Mouse (Mus musculus): ENCODE results near the gene Morn1.

The Morn1 gene

DNA sequence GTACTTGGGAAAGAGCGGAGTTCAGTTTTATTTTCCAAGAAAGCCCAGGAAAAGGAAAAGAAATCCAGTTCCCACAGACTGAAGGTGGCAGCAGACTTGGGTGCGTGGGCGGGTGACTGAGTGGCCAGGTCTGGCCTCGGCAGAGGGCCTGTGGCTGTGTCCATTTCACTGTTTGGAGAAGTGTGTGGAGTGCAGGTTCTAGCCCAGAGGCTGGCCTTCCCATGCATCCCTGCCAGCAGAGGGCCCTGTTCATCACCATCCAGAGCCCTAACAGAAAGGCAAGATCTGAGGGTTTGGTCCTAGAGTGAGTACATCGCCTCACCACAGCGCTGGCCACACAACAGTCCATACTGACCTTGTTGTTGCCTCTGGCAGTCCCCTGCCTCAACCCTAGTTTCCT lies 17.2 kb upstream of the Morn1 start:
- CTCF ChIA-PET = interaction anchor here in 1 of 4 experiments (4.2 kb wide), 1 partner anchor 181 kb away, joined by 38 read pairs; the partner anchor contains the start of gene Faap20
- POLR2A ChIA-PET = no interaction called here

DNA sequence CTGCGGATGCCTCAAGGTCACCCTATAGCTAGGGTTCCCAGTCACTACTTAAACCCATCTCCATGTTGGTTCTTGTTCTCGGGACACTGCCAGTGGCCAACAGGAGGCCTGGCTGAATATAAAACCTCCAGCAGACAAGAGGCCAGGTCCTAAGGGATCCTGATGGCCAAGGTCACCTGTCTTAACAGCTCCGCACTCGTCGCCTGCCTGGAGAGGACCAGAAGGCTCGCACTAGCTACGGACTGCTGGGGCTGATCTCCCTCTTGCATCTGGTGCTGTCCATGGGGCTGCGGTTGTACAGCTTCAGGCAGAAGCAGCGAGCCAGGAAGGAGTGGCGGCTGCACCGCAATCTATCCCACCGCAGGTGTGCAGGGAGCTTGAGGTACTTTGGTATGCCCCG lies 16.2 kb upstream of the Morn1 start:
- ChIA-PET CTCF (interaction anchor here in 1 of 4 experiments (0.8 to 1.2 kb wide), 2 partner anchors 24 to 179 kb away, joined by 4 to 5 read pairs; no protein-coding TSS in a partner anchor), POLR2A (interaction anchor here in 2 of 4 experiments (0.6 to 1.4 kb wide), 9 partner anchors 9 to 1250 kb away, joined by 3 to 7 read pairs (median 3); partner anchors contain the start of genes Morn1 (in 2 of the 2) and Rer1 (in 2 of the 2))

DNA sequence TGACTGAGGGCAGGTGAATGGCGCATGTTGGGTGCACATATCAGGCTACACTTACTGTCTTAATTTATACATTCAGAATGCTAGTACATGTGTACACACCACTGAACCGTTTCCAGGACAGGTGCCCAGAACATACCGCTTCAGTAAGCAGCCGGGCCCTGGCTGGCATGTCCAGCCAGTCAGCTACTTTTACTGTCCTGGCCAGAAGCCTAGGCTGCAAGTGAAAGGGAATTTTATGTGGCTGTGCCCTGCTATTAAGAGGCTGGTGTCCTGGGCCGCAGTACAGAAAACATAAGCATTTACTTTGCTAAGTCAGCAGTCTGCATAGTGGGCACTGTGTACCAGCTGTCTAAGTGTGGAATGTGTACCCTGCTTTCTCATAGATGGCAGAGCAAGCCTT lies 15.5 kb upstream of the Morn1 start:
- ChIA-PET POLR2A (interaction anchor here in 2 of 4 experiments (1.1 to 1.4 kb wide), 5 partner anchors 8 to 178 kb away, joined by 3 to 7 read pairs (median 3); partner anchors contain the start of gene Faap20 (in 1 of the 2)), CTCF (interaction anchor here in 3 of 4 experiments (0.6 to 1.2 kb wide), 4 partner anchors 15 to 118 kb away, joined by 3 to 4 read pairs (median 4); partner anchors contain the start of genes Morn1 (in 1 of the 3) and Rer1 (in 1 of the 3))

DNA sequence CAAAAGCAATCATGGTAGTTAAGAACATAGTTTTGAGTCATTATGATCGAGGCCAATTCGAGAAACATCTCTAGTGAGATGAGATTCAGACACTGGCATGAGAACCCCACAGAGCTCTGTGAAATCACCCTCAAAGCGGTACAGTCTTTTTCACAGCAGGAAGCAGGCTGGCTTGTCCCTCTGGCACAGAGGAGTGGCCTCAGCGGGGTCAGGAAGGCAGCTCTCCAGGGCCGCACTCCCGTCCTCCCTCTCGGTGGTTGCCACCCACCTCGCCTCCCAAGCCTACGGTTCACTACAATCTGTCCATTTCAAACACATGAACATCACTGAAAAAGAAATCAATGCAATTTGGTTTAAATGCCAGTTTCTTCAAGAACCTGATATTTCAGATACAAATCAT lies 12.0 kb upstream of the Morn1 start:
- CTCF ChIA-PET = interaction anchor here (0.6 to 3.3 kb wide), 19 partner anchors 8 to 247 kb away, joined by 3 to 20 read pairs (median 5); partner anchors contain the start of genes Faap20 (in 3 of the 4), Morn1 (in 2 of the 4), Pex10 (in 2 of the 4) and Rer1 (in 2 of the 4)

DNA sequence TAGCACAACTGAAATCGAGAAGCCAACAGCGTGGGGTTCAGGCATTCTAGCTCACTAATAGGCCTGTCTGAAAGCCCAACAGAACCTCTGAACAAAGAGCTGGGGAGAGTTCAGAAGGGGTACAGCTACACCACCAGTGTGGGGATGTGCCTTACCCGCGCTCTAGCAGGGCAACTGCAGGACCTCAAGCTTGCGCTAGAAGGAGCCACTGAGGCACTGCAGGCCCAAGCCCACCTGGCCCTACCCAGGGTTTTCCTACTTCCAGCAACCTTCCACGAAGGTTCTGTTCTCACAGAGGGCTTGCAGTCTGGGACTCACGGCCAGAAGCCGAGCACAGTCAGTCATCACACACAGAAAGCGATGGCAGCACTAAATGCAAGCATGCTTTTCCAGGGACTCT lies 11.2 kb upstream of the Morn1 start:
- ChIA-PET CTCF (interaction anchor here (0.5 to 3.3 kb wide), 27 partner anchors 9 to 247 kb away, joined by 3 to 20 read pairs (median 4); partner anchors contain the start of genes Faap20 (in 4 of the 4), Morn1 (in 2 of the 4), Pex10 (in 2 of the 4) and Rer1 (in 2 of the 4)), POLR2A (interaction anchor here in 3 of 4 experiments (0.5 to 2.0 kb wide), 17 partner anchors 8 to 211 kb away, joined by 3 to 12 read pairs (median 4); partner anchors contain the start of genes Pex10 (in 3 of the 3), Faap20 (in 2 of the 3), Morn1 (in 2 of the 3) and Rer1 (in 2 of the 3))

More for the DNA sequence above, 12.0 kb upstream of the Morn1 start:
- POLR2A ChIA-PET = interaction anchor here in 3 of 4 experiments (0.7 to 1.8 kb wide), 12 partner anchors 8 to 210 kb away, joined by 3 to 12 read pairs (median 4); partner anchors contain the start of genes Pex10 (in 3 of the 3), Morn1 (in 2 of the 3) and Rer1 (in 2 of the 3)

DNA sequence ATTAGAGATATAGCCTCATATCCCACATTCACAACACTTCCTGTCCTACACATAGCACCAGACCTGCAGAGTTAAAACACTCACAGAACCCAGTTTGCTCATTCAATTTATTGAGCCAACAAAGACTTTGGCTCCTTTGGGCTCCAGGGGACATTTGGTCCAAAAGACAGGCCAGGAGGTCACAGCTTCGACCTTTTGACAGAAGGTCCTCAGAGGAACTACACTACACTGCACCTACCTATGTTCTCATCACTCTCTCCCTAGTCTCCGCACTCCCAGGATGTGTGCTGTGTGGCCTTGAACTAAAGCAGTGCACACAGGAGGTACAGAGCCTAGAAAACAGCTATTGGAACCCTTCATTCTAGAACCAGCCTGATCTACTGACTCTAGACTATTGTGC lies 10.6 kb upstream of the Morn1 start:
- CTCF ChIA-PET = interaction anchor here (0.9 to 3.3 kb wide), 17 partner anchors 10 to 214 kb away, joined by 3 to 20 read pairs (median 5); partner anchors contain the start of genes Faap20 (in 2 of the 4), Pex10 (in 2 of the 4), Morn1 (in 1 of the 4) and Rer1 (in 1 of the 4)
- POLR2A ChIA-PET = interaction anchor here in 3 of 4 experiments (0.5 to 2.0 kb wide), 11 partner anchors 9 to 174 kb away, joined by 3 to 9 read pairs (median 4); partner anchors contain the start of genes Faap20 (in 2 of the 3), Morn1 (in 2 of the 3), Rer1 (in 2 of the 3) and Pex10 (in 1 of the 3)

DNA sequence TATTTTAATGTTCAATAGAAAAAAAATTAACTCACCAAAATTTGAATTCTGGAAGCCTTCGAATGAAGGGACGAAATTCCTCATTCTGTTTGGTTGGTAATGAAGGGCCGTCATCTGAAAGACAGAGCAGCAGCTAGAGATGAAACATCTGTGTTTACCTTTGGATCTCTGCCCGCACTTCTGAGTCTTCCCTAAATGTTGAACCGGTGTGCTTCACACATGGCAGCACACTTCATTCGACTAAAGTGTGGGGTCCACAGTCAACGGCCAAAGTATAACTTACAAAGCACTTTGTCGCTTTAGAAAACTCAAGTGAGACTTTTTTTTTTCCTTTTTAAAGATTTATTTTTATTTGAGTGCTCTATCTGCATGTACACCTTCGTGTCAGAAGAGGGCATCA lies 9.7 kb upstream of the Morn1 start:
- CTCF ChIA-PET = interaction anchor here in 2 of 4 experiments (1.7 to 3.3 kb wide), 2 partner anchors 18 to 173 kb away, joined by 5 to 19 read pairs; partner anchors contain the start of gene Faap20 (in 1 of the 2)
- POLR2A ChIA-PET = interaction anchor here in 2 of 4 experiments (0.7 to 2.0 kb wide), 2 partner anchors 173 kb away, joined by 3 to 5 read pairs; partner anchors contain the start of gene Faap20 (in 1 of the 2)

DNA sequence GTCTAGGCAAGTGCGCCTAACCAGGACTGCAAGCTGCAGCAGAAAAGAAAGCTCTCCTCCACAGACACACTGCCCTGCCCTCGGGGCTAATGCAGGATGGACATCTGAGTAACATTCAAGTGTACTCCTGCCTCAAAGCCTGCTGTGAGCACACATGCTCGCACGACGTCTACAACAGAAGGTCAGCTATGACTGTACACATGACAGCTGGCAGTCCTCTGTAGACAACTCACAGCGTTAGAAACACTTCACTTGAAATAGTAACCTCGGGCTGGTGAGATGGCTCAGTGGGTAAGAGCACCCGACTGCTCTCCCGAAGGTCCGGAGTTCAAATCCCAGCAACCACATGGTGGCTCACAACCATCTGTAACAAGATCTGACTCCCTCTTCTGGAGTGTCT lies 7.6 kb upstream of the Morn1 start:
- ChIA-PET POLR2A (interaction anchor here in 3 of 4 experiments (0.8 to 1.9 kb wide), 6 partner anchors 9 to 242 kb away, joined by 3 to 6 read pairs (median 3); partner anchors contain the start of genes Pex10 (in 1 of the 3) and Ski (in 1 of the 3)), CTCF (interaction anchor here in 2 of 4 experiments (0.6 to 3.1 kb wide), 3 partner anchors 12 to 178 kb away, joined by 4 to 14 read pairs (median 6); partner anchors contain the start of genes Faap20 (in 1 of the 2) and Pex10 (in 1 of the 2))

DNA sequence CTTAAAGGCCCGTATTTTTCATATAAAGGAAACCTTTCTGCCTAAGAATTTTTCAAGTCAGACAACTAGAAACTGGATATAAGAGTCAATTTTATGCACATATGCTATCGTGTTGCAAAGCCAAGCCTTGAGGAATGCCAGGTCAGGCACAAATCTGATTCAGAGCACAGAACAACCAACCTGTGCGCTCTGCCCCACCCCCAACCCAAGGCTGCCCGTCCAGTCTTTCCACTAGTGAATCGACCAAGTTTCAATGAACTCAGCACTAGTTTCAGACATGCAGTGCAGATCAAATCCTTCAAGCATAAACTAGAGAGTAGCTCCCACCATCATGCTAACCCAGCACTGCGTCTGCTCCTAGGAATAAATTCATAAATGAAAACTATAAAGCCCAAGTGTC lies 6.7 kb upstream of the Morn1 start:
- ChIA-PET CTCF (interaction anchor here in 1 of 4 experiments (3.1 kb wide), 1 partner anchor 170 kb away, joined by 14 read pairs; the partner anchor contains the start of gene Faap20), POLR2A (interaction anchor here in 2 of 4 experiments (0.6 to 1.9 kb wide), 5 partner anchors 10 to 240 kb away, joined by 3 to 6 read pairs (median 4); partner anchors contain the start of genes Pex10 (in 2 of the 2) and Ski (in 1 of the 2))

DNA sequence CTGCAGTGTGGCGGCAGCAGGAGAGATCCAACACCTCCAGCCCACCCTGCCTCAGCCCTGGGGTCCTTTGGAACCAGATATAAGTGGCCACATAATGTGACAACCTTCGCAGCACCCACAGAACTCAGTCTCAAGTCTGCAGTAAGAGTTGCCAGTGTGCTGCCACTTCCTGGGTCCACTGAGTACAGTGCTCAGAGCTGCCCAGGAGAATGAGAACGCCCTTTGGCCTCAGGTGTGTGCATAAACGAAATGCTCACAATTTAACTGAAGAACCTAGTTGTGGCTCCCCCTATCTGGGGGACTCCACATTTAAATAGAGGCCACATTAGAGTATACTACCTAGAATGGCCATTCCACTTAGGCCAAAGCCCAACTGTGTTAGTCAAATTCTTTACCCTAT lies 2.8 kb upstream of the Morn1 start:
- CTCF ChIA-PET = no interaction called here
- POLR2A ChIA-PET = interaction anchor here in 1 of 4 experiments (0.6 to 1.5 kb wide), 2 partner anchors 11 to 17 kb away, joined by 3 read pairs; partner anchors contain the start of gene Pex10

DNA sequence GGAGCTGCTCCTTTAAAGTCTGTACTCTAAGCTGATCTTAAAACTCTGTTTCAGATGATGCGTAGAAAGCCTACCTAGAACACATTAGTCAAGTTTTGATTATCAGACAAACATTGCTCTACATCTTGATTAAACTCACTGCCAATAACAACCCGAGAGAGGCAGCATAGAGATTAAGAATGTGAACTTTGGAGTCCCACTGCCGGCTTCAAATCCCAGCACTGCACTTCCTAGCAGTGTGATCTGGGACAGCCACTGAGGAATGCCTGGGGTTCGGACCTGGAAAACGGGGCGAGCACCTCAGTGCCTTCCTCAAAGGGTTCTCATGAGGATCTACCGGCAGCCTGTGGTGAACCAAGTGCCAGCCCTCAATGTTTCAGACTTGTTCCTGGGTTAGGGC lies 2.0 kb upstream of the Morn1 start:
- ChIA-PET POLR2A (interaction anchor here in 1 of 4 experiments (0.6 kb wide), 1 partner anchor 18 kb away, joined by 3 read pairs; the partner anchor contains the start of gene Pex10), CTCF (interaction anchor here in 1 of 4 experiments (0.7 kb wide), 1 partner anchor 313 kb away, joined by 4 read pairs; no protein-coding TSS in a partner anchor)

DNA sequence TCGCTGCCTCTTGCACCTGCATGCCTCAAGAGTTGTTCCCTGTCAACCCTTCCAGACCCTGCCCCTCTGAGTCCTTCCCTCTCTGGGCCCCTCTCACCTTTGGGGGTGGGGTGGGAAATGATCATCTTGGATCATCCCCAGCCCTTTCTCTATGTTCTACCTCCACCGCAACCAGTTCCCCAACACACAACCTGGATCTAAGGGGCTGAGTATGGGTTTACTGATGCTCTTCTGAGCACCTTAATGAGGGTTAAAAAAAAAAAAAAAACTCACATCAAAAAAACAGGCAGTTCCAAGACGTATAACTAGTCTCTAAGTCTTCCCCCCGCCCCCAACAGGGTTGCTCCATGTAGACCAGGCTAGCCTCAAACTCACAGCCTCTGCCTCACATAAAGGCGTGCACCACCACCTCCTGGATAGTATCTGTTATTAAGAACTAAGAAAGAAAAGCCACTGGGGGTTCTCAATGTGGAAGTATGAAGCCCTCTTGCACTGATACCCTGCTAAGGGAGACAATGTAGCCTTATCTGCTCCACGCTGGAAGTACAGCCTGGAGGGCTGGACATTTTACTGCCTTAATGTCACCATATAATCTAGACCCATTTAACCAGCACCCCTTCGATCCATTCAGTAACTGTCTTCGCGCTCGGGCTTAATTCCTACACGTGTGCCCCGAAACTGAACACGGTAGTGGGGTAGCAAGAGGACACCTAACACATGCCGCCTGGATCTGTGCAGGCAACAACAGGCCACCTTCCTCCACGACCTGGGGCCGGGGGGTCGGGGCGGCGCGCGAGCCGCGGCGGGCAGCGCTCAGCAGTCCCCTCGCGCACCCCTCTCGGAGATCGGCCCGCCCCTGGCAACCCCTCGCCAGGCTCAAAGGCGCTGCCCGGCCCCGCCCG lies 920 bp upstream of the Morn1 start:
- ChIA-PET POLR2A (interaction anchor here (0.6 to 3.5 kb wide), 38 partner anchors 9 to 925 kb away, joined by 3 to 17 read pairs (median 4); partner anchors contain the start of genes Faap20 (in 3 of the 4), Pex10 (in 3 of the 4), Fam213b (in 1 of the 4) and Mib2 (in 1 of the 4)), CTCF (interaction anchor here in 3 of 4 experiments (0.9 to 2.1 kb wide), 19 partner anchors 9 to 248 kb away, joined by 3 to 16 read pairs (median 6); partner anchors contain the start of genes Faap20 (in 3 of the 3), Pex10 (in 2 of the 3) and Ttc34 (in 1 of the 3))

DNA sequence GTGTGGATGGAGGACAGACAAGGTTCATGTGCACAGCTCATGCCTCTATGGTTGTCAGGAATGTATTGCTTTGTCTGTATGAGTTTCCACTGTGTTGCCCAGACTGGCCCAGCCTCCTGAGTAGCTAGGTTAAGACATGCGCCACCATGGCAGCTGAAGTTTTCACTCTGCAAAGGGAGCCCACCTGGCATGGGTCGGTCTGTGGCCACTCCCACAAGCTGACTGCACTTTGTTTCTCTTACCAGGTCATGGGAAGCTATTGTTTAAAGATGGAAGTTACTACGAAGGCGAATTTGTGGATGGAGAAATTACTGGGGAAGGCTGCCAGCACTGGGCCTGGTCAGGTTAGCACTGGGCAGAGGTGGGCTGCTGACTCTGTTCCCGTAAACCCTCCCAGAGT lies 2.9 kb downstream of the Morn1 start:
- CTCF ChIA-PET = interaction anchor here in 2 of 4 experiments (1.0 to 1.1 kb wide), 2 partner anchors 160 kb away, joined by 3 read pairs; no protein-coding TSS in a partner anchor
- POLR2A ChIA-PET = interaction anchor here in 1 of 4 experiments (0.9 to 3.5 kb wide), 2 partner anchors 22 to 152 kb away, joined by 3 to 16 read pairs; partner anchors contain the start of gene Pex10

DNA sequence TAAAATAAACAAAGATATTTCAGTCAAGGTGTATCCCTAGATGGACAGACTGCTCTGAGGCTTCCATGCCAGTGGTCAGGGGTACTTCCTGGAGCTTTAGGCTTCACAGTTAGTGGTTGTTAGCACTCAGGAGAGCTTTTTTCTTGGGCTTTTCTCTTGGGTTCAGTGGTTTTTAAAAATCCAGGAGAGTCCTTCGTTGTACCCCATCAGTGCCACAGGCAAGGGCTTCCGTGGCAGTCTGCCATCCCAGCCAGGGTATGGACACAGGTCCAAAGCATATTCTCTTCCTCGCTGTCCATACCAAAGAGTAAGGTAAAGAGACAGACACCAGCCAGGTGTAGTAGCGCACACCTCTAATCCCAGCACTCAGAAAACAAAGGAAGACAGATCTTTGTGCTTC lies 3.8 kb downstream of the Morn1 start:
- CTCF ChIA-PET = interaction anchor here in 3 of 4 experiments (0.6 to 1.1 kb wide), 4 partner anchors 40 to 159 kb away, joined by 3 to 6 read pairs (median 3); partner anchors contain the start of gene Faap20 (in 1 of the 3)
- POLR2A ChIA-PET = interaction anchor here in 1 of 4 experiments (0.6 kb wide), 1 partner anchor 346 kb away, joined by 3 read pairs; no protein-coding TSS in a partner anchor

DNA sequence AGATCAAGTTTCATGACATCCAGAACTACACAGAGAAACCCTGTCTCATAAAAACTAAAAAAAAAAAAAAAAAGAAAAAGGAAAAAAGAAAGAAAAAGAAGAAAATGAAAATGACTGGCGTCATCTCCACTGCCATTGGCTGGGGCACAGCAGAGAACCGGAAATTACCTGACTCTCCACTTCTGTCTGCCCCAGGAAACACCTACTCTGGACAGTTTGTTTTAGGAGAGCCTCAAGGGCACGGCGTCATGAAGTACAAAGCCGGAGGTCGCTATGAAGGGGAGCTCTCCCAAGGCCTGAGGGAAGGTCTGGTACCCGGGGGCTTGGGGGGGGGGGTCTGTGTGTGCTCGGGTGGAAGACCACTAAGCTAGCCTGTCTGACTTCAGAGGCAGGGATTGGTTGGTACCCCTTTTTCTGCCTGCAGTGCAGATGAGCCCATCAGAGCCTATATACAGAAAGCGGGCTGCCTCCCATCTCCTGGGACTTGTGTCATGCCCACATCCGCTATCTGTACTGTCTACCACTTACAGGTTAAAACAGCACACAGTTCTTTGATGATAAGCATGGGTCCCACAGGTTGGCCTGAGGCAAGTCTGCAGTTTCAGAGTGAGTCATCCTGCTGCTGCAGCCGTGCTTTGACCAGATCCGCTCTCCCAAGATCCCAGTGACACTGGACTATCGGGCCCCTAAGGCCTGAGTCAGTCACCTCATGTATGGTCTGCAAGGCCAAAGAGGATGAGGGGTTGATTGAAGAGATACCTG lies 4.5 kb downstream of the Morn1 start:
- CTCF ChIA-PET = interaction anchor here in 2 of 4 experiments (0.6 to 0.8 kb wide), 5 partner anchors 37 to 171 kb away, joined by 3 to 6 read pairs (median 4); partner anchors contain the start of gene Faap20 (in 1 of the 2)
- POLR2A ChIA-PET = interaction anchor here in 2 of 4 experiments (0.6 kb wide), 2 partner anchors 159 to 346 kb away, joined by 3 read pairs; partner anchors contain the start of gene Faap20 (in 1 of the 2)
